Mouse (Mus musculus): Measurements from ENCODE around the gene Stard13. TPM values are rescaled to one million over a fixed set of nuclear protein-coding genes. Genes with fewer than 3 reads are reported as not detected.

Stard13 gene
- polyA plus RNA-seq, 1 experiment from 2014 or later: 20.6 TPM

GRCm38 (mm10) chr5:151023461-151023860 lies 210.2 kb downstream of the Stard13 start:
- peak overlapping the region; percentile 28; the same call in 1 of the 2 replicates for H3K4me2 ChIP-seq (ENCODE audit: low read depth, low read length)
- peak; percentile 56 for ATAC-seq (ENCODE audit: low read depth)
- peak overlapping the region; percentile 44 for H3K27ac ChIP-seq (ENCODE audit: low read length)
- peaks cover 13% of the 10 kb centered on the region for H3K4me1 ChIP-seq (replicated peaks; ENCODE audit: control insufficient read depth, insufficient read depth, low read length)
- H3K9ac ChIP-seq (ENCODE audit: low read length): peak overlapping the region; percentile 12
- H3K9me3 ChIP-seq (ENCODE audit: control insufficient read depth, low read length): no peaks in the 10 kb centered on the region
- no peaks in the 10 kb centered on the region for H3K27me3 ChIP-seq (ENCODE audit: control insufficient read depth, insufficient read depth, low read depth, low read length)
- no peaks in the 10 kb centered on the region for H3K36me3 ChIP-seq (ENCODE audit: control insufficient read depth, insufficient read depth, low read length)
- no peak overlapping the region for H3K4me3 ChIP-seq (ENCODE audit: low read length)
- WGBS: 8% methylated on average over 8 of the region's 8 CpGs

- no peak overlapping the region for H3K4me3 ChIP-seq (ENCODE audit: low read length)
- H3K9ac ChIP-seq (ENCODE audit: low read length): no peak overlapping the region
- no peaks in the 10 kb centered on the region for H3K36me3 ChIP-seq (ENCODE audit: control insufficient read depth, insufficient read depth, low read length)
- H3K27me3 ChIP-seq (ENCODE audit: control insufficient read depth, insufficient read depth, low read depth, low read length): no peaks in the 10 kb centered on the region
- H3K27ac ChIP-seq (ENCODE audit: low read length): no peak overlapping the region; the same call in 1 of the 2 replicates
- H3K4me2 ChIP-seq (ENCODE audit: low read depth, low read length): peak overlapping the region; percentile 28; the same call in 1 of the 2 replicates
- no peak for ATAC-seq (ENCODE audit: low read depth)
- 12% methylated on average over 1 of the region's 1 CpGs for WGBS
- H3K4me1 ChIP-seq (replicated peaks; ENCODE audit: control insufficient read depth, insufficient read depth, low read length): peaks cover 13% of the 10 kb centered on the region
- H3K9me3 ChIP-seq (ENCODE audit: control insufficient read depth, low read length): no peaks in the 10 kb centered on the region
These were observed 210.7 kb downstream of the Stard13 start for GRCm38 (mm10) chr5:151022939-151023338.

- Histone ChIP-seq H3K4me2 (ENCODE audit: low read depth, low read length) (no peak overlapping the region), H3K27me3 (ENCODE audit: control insufficient read depth, insufficient read depth, low read depth, low read length) (no peaks in the 10 kb centered on the region), H3K36me3 (ENCODE audit: control insufficient read depth, insufficient read depth, low read length) (no peaks in the 10 kb centered on the region), H3K9ac (ENCODE audit: low read length) (no peak overlapping the region), H3K27ac (ENCODE audit: low read length) (no peak overlapping the region), H3K9me3 (ENCODE audit: control insufficient read depth, low read length) (no peaks in the 10 kb centered on the region), H3K4me1 (replicated peaks; ENCODE audit: control insufficient read depth, insufficient read depth, low read length) (peaks cover 12% of the 10 kb centered on the region), H3K4me3 (ENCODE audit: low read length) (no peak overlapping the region)
- WGBS: 84% methylated on average over 7 of the region's 7 CpGs
- ATAC-seq (ENCODE audit: low read depth): no peak
These were observed 211.6 kb downstream of the Stard13 start for GRCm38 (mm10) chr5:151022026-151022425.

- Histone ChIP-seq H3K4me2 (ENCODE audit: low read depth, low read length) (no peak overlapping the region; the same call in 1 of the 2 replicates), H3K9ac (ENCODE audit: low read length) (no peak overlapping the region), H3K27ac (ENCODE audit: low read length) (no peak overlapping the region), H3K4me1 (replicated peaks; ENCODE audit: control insufficient read depth, insufficient read depth, low read length) (peaks cover 11% of the 10 kb centered on the region), H3K9me3 (ENCODE audit: control insufficient read depth, low read length) (no peaks in the 10 kb centered on the region), H3K36me3 (ENCODE audit: control insufficient read depth, insufficient read depth, low read length) (no peaks in the 10 kb centered on the region), H3K27me3 (ENCODE audit: control insufficient read depth, insufficient read depth, low read depth, low read length) (no peaks in the 10 kb centered on the region), H3K4me3 (ENCODE audit: low read length) (no peak overlapping the region)
- ATAC-seq (ENCODE audit: low read depth): no peak
- WGBS: 68% methylated on average over 14 of the region's 14 CpGs
These were observed 212.8 kb downstream of the Stard13 start for GRCm38 (mm10) chr5:151020831-151021230.

- peak overlapping the region; percentile 0; the same call in 1 of the 2 replicates for H3K4me2 ChIP-seq (ENCODE audit: low read depth, low read length)
- no peaks in the 10 kb centered on the region for H3K27me3 ChIP-seq (ENCODE audit: control insufficient read depth, insufficient read depth, low read depth, low read length)
- H3K27ac ChIP-seq (ENCODE audit: low read length): no peak overlapping the region
- H3K9ac ChIP-seq (ENCODE audit: low read length): no peak overlapping the region
- no peaks in the 10 kb centered on the region for H3K36me3 ChIP-seq (ENCODE audit: control insufficient read depth, insufficient read depth, low read length)
- H3K9me3 ChIP-seq (ENCODE audit: control insufficient read depth, low read length): peaks cover under 1% of the 10 kb centered on the region; the same call in 1 of the 2 replicates
- no peak overlapping the region for H3K4me3 ChIP-seq (ENCODE audit: low read length)
- WGBS: 56% methylated on average over 13 of the region's 13 CpGs
- peaks cover 11% of the 10 kb centered on the region for H3K4me1 ChIP-seq (replicated peaks; ENCODE audit: control insufficient read depth, insufficient read depth, low read length)
- no peak for ATAC-seq (ENCODE audit: low read depth)
These were observed 213.4 kb downstream of the Stard13 start for GRCm38 (mm10) chr5:151020031-151020820.

GRCm38 (mm10) chr5:151018959-151019358 lies 214.7 kb downstream of the Stard13 start:
- WGBS: 59% methylated on average over 5 of the region's 5 CpGs
- no peaks in the 10 kb centered on the region for H3K36me3 ChIP-seq (ENCODE audit: control insufficient read depth, insufficient read depth, low read length)
- no peak for ATAC-seq (ENCODE audit: low read depth)

GRCm38 (mm10) chr5:151018450-151018849 lies 215.2 kb downstream of the Stard13 start:
- no peaks in the 10 kb centered on the region for H3K27me3 ChIP-seq (ENCODE audit: control insufficient read depth, insufficient read depth, low read depth, low read length)
- no peak overlapping the region for H3K27ac ChIP-seq (ENCODE audit: low read length)
- H3K4me1 ChIP-seq (replicated peaks; ENCODE audit: control insufficient read depth, insufficient read depth, low read length): peaks cover 7% of the 10 kb centered on the region
- H3K4me3 ChIP-seq (ENCODE audit: low read length): no peak overlapping the region
- H3K4me2 ChIP-seq (ENCODE audit: low read depth, low read length): no peak overlapping the region
- WGBS: 71% methylated on average over 5 of the region's 5 CpGs
- peaks cover 7% of the 10 kb centered on the region for H3K9me3 ChIP-seq (ENCODE audit: control insufficient read depth, low read length)
- H3K9ac ChIP-seq (ENCODE audit: low read length): no peak overlapping the region
- no peak for ATAC-seq (ENCODE audit: low read depth)
- H3K36me3 ChIP-seq (ENCODE audit: control insufficient read depth, insufficient read depth, low read length): no peaks in the 10 kb centered on the region

More at GRCm38 (mm10) chr5:151018959-151019358, 214.7 kb downstream of the Stard13 start:
- no peaks in the 10 kb centered on the region for H3K27me3 ChIP-seq (ENCODE audit: control insufficient read depth, insufficient read depth, low read depth, low read length)
- H3K9ac ChIP-seq (ENCODE audit: low read length): no peak overlapping the region
- peaks cover 7% of the 10 kb centered on the region for H3K9me3 ChIP-seq (ENCODE audit: control insufficient read depth, low read length)
- H3K4me3 ChIP-seq (ENCODE audit: low read length): no peak overlapping the region
- no peak overlapping the region for H3K4me2 ChIP-seq (ENCODE audit: low read depth, low read length)
- no peak overlapping the region for H3K27ac ChIP-seq (ENCODE audit: low read length)
- peaks cover 11% of the 10 kb centered on the region for H3K4me1 ChIP-seq (replicated peaks; ENCODE audit: control insufficient read depth, insufficient read depth, low read length)

GRCm38 (mm10) chr5:151004216-151004755 lies 229.3 kb downstream of the Stard13 start:
- H3K4me2 ChIP-seq (ENCODE audit: low read depth, low read length): no peak overlapping the region
- no peaks in the 10 kb centered on the region for H3K9me3 ChIP-seq (ENCODE audit: control insufficient read depth, low read length)
- H3K4me3 ChIP-seq (ENCODE audit: low read length): no peak overlapping the region
- no peaks in the 10 kb centered on the region for H3K36me3 ChIP-seq (ENCODE audit: control insufficient read depth, insufficient read depth, low read length)
- H3K9ac ChIP-seq (ENCODE audit: low read length): no peak overlapping the region
- no peak for ATAC-seq (ENCODE audit: low read depth)
- 88% methylated on average over 1 of the region's 1 CpGs for WGBS
- no peak overlapping the region for H3K27ac ChIP-seq (ENCODE audit: low read length)
- H3K27me3 ChIP-seq (ENCODE audit: control insufficient read depth, insufficient read depth, low read depth, low read length): no peaks in the 10 kb centered on the region
- no peaks in the 10 kb centered on the region for H3K4me1 ChIP-seq (replicated peaks; ENCODE audit: control insufficient read depth, insufficient read depth, low read length)

GRCm38 (mm10) chr5:151002051-151002450 lies 231.6 kb downstream of the Stard13 start:
- Histone ChIP-seq H3K27me3 (ENCODE audit: control insufficient read depth, insufficient read depth, low read depth, low read length) (no peaks in the 10 kb centered on the region), H3K27ac (ENCODE audit: low read length) (no peak overlapping the region), H3K4me3 (ENCODE audit: low read length) (no peak overlapping the region), H3K36me3 (ENCODE audit: control insufficient read depth, insufficient read depth, low read length) (no peaks in the 10 kb centered on the region), H3K4me1 (replicated peaks; ENCODE audit: control insufficient read depth, insufficient read depth, low read length) (no peaks in the 10 kb centered on the region), H3K9ac (ENCODE audit: low read length) (no peak overlapping the region), H3K4me2 (ENCODE audit: low read depth, low read length) (no peak overlapping the region), H3K9me3 (ENCODE audit: control insufficient read depth, low read length) (no peaks in the 10 kb centered on the region)
- ATAC-seq (ENCODE audit: low read depth): no peak
- 96% methylated on average over 4 of the region's 4 CpGs for WGBS
